Mouse (Mus musculus): Measurements from ENCODE around the gene Xxylt1.

The Xxylt1 gene

DNA sequence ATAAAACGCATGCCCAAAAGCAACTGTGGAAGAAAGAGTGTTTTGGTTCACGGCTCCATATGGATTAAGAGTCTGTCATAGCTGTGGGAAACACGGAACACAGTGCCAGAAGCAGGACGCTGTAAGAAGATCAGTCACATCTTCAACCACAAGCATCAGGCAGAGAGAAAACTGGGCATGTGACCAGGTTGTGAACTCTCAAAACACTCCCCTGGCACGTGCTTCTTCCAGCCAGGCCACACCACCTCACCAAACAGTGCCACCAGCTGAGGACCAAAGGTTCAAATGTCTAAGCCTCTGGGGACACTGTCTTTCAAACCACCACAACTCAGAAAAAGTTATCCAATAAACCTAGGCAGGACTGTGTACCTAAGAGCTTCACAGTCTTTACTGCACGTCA is 93.0 kb downstream of the Xxylt1 start:
- no peak for DNase-seq (ENCODE audit: low spot score in 2 of 2)

DNA sequence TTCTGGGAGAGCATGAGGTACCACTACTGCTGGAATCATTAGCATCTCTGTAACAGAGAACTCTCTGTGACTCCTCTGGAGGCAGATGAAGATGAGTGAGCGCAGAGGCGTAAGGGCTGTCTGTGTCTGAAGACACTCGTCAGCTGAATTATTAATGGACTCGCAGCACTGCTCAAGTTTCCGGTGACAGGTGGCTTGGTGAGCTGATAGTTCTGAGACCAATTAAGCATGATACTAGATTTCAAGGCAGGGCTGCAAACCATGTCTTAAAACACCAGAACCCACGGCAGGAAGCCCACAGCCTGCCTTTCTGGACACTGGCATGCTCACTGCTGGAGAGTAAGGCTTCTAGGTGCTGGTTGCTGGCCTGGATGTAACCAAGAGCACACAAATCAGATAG is 93.5 kb downstream of the Xxylt1 start:
- no peak for DNase-seq (ENCODE audit: low spot score in 2 of 2)

DNA sequence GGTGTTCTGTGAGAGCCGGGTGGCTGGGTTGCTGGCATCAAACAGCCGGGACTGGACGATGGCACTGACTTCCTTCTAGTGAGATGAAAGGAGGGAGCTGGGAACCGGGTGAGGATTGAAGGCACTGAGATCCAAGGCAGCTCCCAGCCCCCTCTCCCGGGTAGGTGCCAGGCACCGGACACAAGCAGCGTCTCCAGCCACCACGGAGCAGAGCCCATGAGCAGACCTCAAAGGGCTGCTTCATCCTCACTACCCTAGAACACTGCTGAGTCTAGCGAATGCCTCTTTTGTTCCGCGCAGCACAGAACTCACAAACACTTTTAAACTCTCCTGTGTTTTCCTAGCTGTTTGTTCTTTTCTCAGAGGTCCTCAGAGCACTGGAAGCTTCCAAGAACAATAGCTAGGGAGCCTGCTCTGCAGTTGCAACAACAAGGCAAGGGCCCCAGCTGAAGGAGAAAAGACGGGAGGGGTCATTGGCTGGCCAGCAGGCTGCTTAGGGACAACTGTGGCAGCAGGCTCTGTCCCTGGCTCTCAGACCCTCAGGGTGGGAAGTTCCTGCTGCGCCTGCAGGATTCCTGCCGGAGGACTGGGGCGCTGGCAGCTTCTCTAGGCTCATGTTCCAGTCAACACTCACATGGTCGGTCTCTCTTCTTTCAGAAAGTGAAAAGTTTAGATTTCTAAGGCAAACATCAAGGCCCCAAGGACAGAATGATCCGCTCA is 96.2 kb downstream of the Xxylt1 start:
- DNase-seq (ENCODE audit: low spot score in 2 of 2): no peak

DNA sequence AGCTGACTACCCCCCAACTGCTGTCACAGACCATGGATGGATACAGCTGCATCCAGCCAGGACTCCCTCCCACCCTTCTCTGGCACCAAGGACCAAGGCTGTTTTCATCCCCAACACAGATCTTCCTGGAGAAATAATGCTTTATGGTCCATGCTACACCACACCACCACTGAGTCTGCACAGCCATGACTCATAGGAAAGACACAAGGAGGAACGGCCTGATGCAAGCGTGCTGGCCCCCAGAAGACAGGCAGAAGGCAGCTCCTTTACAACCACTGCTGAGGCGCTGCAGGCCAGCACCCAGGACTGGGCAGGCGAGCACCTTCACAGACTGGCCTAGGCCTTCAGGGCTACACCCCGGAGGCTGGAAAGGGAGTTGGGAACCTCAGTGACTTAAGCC is 97.1 kb downstream of the Xxylt1 start:
- DNase-seq (ENCODE audit: low spot score in 2 of 2): no peak

DNA sequence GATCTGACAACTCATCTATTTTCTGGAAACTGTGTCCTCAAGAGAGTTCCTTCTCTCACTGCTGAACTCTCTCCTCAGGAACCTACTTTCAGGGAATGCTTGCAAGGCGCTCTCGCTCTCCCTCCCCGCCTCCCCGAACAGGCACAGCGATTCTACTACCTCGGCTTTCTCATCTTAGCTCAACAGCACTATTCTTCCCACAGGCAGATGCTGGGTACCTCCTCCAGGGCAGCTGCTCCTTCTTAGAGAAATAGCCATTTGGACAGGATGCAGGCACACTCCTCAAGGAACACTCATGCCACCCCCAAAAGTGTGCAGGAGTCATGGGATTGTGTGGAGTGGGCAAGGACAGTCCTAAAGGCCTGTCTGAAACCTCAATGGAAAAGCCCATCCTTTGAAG is 97.5 kb downstream of the Xxylt1 start:
- DNase-seq (ENCODE audit: low spot score in 2 of 2): no peak

DNA sequence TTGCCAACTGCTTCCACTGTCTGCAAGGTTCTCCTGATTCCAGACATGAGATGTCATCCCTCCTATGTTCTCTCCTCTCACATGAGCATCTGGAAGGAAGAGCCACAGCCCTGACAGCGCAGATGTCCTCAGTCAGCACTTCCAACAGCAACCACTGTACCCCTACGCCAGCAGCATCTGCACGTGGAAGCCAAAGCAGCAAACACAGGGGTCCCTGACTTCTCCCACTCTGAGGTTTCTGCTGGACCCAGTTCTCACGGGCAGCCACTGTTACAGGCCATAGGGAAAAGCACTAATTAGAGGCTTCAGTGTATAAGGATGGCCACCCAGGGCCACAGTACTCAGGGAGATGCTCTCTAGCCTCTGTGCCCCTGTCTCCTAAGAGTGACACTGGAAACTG is 98.0 kb downstream of the Xxylt1 start:
- no peak for DNase-seq (ENCODE audit: low spot score in 2 of 2)

DNA sequence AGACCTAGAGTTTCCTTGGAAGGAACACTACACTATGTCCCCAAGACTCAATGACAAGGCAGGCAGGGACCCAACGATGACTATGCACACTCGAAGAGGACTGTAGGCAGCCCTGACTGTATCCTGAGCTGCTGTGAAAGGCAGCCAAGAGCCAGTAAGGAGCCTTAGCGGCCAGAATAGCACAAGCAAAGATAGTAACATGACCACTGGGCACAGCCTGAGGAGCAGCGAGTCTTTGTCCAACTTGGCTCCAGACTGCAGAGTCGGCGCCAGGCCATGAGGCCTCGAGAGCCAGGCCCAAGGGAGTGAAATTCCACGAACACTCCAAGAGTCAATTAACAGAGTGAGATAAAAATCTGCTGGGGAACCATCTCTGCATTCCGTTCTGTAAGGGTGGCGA is 99.9 kb downstream of the Xxylt1 start:
- DNase-seq (ENCODE audit: low spot score in 2 of 2): no peak

DNA sequence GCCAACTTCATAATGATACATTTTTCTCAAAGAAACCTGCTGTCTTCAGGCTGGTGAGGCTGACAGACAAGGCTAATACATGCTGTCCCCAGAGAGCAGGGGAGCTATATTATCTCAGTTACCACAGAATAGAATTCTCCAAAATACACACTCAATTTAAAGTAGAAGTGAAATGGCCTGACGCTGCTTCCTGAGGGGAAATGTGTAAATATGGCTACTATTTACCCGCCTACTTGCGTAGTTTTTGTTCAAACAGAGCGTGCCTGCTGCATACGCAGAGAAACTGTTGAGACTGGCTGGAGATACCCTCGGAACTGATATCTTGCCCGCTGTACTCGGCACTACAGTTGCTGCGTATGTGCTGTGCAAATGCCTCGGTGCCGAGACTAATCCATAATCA is 101.3 kb downstream of the Xxylt1 start:
- no peak for DNase-seq (ENCODE audit: low spot score in 2 of 2)

DNA sequence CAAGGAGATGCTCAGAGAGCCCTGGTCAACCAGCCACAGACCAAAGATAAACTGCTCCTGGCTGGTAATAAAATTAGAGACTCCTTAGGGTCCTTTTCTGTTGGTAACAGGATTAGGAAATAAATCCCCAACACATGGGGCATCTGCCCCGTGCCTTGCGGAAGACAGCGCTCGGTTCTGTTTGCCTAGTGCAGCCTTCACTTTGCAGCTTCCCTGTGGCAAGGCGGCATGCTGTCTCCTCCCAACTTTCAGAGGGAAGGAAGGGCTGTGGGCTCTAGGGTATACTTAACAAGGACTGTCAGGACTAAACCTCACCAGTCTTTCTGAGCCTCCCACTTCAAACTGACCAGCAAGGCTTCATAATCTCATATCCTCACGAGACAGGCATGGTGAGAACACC is 103.5 kb downstream of the Xxylt1 start:
- no peak for DNase-seq (ENCODE audit: low spot score in 2 of 2)

DNA sequence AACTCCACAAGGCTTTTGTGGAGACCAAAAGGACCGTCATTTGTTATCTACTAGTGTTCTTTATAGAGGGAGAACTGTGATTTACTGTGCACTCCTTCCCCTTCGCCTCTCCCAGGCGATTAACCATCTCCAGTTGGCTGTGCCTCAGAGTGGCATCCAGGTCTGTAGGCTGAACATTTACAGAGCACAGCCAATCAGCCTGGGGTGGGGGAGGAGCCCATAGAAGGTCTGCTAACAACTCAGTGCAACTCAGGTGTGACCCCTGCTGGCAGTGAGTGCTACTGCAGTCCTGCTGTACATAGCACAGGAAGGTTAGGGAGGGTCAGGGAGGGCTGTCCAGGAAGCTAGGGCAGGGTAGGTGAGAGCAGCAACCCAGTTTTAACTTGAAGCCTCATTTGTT is 104.0 kb downstream of the Xxylt1 start:
- DNase-seq (ENCODE audit: low spot score in 2 of 2): peak; percentile 73 to 87

DNA sequence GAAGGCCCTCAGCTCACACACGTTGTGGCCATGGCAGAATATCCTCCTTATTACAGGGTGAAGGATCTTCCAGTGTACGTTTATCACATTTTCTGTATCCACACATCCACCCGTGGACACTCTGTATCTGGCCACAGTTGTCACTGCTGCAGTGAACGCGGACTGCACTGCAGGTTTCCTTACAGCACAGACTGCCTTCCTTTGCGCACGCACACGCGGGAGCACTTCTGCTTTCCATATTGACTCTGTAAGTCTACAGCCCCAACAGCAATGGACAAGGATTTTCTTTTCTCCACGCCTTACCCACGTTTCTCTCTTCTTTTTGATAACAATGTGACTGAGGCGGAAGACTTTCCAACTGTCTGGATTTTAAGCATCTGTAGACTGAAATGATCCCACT is 106.7 kb downstream of the Xxylt1 start:
- DNase-seq (ENCODE audit: low spot score in 2 of 2): no peak

DNA sequence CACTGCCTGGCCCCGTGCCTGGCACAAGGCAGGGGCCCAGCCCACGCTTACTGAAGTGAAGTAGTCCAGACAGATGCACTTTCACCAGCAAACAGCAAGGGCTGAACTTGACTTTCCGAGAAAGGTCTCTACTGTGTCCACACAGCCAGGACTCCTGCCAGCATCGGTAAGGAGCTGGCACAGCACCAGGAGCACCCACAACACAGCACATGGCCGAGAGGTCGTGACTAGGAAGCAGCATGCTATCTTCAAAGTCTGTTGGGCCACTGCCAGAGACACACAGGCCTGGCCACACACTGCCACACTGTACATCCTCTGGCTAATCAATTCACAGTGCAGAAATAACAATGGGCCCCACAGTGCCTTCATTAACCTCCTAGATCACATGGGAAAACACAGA is 107.8 kb downstream of the Xxylt1 start:
- no peak for DNase-seq (ENCODE audit: low spot score in 2 of 2)

DNA sequence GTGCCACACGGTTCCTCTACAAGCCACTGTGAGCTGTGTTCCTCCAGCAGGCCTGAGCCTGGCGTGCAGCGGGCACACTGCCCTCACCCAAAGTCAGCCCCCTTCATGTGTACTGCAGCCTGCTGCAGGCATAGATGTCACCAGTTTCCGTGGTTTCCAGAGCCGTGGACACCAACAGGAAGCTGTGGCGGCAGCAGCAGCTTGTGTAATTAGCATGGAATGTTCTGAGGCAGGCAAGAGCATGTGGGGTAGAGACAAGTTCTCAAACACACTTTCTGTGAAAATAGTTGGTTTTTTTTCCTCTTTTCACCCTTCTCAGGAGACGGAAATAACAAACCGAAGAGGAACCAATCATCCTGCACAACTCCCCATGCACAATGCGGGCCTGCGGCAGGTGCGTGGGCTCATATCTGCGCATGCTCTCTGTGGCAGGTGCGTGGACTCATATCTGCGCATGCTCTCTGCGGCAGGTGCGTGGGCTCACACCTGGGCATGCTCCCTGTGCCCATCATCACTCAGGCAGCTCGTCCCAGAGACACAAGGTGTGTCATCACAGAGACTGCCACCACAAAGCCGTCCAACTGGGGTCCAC is 109.2 kb downstream of the Xxylt1 start:
- no peak for DNase-seq (ENCODE audit: low spot score in 2 of 2)

DNA sequence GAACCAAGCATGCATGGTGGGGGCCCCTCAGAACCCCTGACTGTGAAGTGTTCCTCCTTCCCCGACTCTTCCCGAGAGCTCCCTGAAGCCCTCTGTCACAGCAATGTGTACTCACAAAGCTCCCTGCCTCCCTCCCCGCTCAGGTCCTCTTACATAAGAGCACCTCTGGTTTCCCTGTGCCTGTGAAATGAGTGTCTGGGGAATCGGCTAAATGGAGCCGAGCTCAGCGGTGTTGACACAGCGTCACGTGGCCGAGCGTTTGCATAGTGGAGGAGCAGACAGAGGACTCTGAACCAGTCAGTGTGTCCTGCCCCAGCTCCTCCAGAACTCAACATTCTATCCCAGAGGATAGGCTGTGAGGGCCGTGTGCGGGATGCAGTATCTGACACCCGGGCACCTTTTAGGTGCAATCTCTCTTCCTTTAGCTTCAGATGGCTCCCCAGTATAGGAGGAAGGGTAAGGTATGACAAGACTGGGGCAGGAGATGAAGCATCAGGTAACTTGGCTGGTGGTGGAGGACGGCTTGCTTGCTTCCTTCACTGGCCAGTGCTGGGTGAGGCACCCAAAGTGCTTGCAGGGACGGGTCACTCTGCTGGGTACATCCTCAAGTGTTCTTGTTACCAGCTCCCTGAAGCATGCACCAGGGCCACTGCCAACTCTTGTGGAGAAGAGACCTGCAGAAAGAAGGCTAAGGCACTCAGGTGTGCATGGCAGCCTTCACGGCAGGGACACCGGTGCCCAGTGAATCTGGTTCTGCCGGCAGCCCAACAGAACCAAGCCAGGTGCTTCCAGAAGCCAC is 111.8 kb downstream of the Xxylt1 start:
- no peak for DNase-seq (ENCODE audit: low spot score in 2 of 2)

DNA sequence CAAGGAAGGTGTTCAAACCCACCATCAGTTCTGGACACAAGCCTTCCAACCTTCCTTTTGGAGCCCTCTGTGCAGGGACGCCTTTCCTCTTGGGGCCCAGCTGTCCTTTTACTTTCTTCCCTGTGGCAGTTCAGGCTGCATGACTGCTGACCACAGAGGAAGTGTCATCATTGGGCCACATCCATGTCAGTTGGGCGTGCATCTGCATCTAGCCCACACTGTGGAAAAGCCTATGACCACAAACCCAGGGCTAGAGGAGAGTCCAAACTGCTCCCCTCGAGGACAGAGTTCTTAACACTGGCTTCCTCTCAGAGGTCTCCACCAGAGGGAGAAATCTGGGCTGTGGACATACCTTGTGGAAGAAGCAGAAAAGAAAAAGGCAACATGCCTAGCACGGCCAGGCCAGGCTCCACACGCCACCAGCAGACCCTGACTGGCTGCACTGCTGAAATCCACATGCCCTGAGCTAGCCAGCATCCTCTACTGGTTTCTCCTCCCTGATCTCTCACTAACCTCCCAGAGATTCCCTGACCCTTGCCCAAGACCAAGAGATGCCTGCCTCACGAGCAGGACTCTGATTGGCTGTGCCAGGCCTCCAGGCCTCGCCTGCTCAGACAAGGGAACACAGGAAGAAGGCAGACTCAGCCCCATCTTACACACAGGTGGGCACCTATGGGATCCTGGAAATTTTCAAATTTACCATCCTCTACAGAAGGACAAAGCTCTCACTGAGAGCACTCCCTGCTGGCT is 112.7 kb downstream of the Xxylt1 start:
- no peak for DNase-seq (ENCODE audit: low spot score in 2 of 2)

DNA sequence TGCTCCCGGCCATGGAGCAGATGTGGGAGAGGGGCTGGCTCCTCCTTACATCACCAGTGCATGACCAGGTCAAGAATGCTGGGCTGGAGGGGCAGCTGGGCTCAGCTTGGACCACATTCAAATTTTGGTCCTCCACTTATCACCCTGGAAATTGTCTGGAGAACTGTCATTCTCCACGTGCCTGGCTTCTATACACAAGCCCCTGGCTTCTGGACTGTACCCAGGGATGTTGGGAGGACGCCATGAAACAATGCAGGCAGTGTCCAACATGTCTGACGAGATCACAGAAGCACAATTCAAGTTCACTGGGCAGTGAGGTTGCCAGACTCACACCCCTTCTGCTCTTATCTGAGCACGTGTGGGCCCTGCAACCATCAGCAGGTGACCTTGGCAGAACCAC is 114.5 kb downstream of the Xxylt1 start:
- DNase-seq (ENCODE audit: low spot score in 2 of 2): no peak

DNA sequence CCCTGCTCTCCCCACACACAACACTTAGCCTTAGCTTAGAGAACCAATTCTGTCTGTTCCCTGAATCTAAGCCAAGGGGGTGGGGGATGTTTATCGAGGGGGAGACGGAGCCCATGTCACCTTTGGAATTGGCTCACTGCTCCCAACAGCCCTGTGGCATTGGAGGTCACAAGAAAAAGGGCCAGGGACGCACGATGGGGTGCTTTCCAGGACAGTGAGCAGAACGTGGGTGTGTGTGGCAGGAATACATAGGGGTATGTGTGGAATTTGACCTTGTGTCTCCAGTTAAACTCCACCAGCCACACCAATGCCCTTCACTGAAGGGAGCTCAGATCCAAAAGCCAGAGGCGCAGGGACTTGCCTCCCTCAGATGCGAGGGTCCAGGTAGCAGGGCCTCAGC is 116.3 kb downstream of the Xxylt1 start:
- no peak for DNase-seq (ENCODE audit: low spot score in 2 of 2)

DNA sequence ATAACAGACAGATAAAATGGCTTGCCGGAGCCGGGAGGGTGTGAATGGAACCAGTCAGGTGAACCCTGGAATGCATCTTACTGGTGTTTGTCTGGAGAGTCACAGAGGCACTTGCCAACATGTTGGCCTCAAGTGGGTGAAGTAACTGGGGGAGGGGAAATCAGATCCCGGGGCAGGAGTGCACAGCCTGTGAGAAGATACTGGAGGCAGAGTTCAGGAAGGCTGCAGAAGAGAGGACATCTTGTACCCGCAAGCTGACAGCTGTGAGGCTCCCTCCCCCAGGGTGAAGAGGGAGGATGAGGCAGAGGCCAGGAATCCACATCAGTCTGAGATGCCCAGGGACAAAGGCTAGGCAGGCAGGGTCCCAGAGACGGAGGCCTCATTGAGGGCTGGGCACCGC is 116.8 kb downstream of the Xxylt1 start:
- DNase-seq (ENCODE audit: low spot score in 2 of 2): no peak

DNA sequence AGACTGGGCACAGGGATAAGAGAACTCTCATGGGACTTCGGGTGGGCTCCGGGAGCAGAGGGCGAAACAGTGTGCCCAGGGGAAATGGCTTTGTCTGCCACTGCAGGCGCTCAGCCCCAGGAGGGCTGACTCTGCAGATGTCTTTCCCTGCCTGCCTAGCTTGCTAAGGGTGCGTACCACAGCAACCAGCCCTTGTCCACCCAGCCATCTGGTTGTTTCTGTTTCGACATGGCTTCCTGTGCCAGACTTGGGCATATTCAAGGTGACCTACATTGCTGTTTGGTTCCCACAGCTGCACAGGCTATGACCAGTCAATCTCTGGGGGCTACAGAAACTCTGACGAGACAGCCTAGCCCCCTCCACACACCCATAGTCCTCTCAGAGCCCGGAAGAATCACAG is 118.7 kb downstream of the Xxylt1 start:
- no peak for DNase-seq (ENCODE audit: low spot score in 2 of 2)

DNA sequence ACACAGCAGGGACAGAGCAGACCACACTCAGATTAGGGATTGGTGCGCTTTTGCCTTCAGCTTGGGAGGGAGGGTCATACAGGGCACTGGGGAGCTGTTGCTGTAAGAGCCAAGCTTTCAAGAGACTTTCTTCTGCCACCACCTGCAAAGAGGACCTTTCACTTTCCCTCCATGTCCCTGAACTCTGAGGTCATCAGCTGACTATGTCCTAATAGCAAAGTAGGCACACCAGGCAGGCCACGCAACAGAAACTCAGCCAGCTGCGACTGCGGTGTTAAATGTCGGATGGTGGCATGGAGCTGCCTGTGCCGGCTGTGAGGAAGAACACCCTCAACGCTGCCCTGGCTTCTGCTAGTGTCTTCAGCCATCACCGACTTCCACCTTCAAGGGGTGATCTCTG is 120.1 kb downstream of the Xxylt1 start:
- no peak for DNase-seq (ENCODE audit: low spot score in 2 of 2)

DNA sequence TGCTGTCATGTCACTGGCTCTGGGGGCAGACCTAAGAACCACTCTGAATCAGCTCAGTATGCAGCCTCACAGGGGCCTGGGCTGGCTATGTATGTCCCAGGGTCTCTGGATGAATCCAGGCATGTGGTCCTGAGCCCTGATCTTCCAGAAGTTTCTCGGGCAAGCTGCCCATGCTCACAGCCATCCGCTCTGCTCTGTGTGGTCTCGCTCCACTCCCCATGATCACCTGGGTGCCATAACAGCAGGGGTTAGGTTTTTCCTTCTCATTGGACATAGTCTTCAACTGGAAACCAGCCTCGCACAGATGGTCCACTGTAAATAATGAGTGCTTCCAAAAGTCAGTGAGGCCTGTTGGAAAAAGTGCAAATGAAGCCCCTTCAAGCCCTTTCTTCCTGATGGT is 121.0 kb downstream of the Xxylt1 start:
- no peak for DNase-seq (ENCODE audit: low spot score in 2 of 2)

DNA sequence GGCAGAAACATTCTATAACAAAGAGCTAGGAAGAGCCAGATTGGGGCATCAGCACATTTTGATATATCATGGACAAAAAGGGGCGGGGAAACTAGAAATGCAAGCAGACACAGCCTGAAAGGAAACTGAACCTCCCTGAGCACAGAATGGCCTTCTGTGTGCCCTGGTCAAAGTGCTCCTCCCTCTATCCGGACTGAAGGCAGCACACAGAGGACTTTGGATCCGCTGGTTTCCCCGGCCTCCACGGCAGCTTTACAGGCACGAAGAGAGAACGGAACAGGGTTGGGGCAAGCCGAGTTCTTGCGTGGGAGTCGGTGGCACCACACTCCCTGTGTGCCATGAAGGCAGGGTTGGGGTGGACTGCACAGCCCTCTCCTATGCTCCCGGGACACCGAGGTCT is 121.5 kb downstream of the Xxylt1 start:
- DNase-seq (ENCODE audit: low spot score in 2 of 2): no peak
